Mouse (Mus musculus) stomach, postnatal 0 days (tissue): ENCODE results near the gene Syne3.

Experiments
- CTCF ChIP-seq: IDR thresholded peaks from 2 replicates; pipeline ENCODE4 v1.5.1; 2016; ENCODE audit warnings: antibody characterized with exemption, low read depth, mild to moderate bottlenecking, moderate library complexity
- EP300 ChIP-seq: optimal IDR thresholded peaks from 2 replicates; pipeline ENCODE3; 2016; ENCODE audit warnings: antibody characterized with exemption

DNA sequence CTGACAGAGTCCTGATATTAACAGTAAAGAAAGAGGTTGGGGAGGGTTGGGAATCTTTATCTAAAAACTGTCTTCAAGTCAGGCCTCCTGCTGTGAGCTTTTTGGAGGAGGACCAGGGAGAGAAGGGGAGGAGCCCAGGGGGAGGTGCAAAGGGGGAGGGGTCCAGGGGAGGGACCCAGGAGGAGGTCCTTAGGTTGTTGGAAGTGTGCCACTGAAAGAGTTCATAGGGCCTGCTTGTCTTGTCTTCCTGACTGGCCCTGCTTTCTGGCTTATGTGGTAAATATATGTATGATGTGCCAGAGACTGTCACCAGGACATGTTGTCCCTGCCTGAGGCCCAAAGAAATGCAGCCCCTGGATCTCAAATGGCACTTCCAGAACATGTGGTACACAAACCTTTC is 49.2 kb downstream of the Syne3 start:
- TF ChIP-seq CTCF (no peak), EP300 (no peak)
